Mouse (Mus musculus) heart, postnatal 0 days (tissue): ENCODE results near the gene Ttc28. TPM values are rescaled to one million over a fixed set of nuclear protein-coding genes. Genes with fewer than 3 reads are reported as not detected.

ENCODE experiments used
- ATAC-seq: fragments of 200-750 bp; cut with Nextera tagmentation; 2 replicates; pipeline ENCODE4 v1.8.0; 2017; ENCODE audit warnings: low read depth, moderate number of reproducible peaks, moderate library complexity; ENCODE audit not compliant: insufficient read depth
- DNase-seq: peaks from one replicate; pipeline ENCODE4 v3.0.0-alpha.2; 2016; ENCODE audit warnings: low spot score
- H3K27ac ChIP-seq: fragments of 300-500 bp; sonication (generic); 2 replicates; pipeline ENCODE4 v1.5.1; 2014; ENCODE audit warnings: low read depth, mild to moderate bottlenecking
- H3K27me3 ChIP-seq: fragments of 300-500 bp; sonication (generic); 2 replicates; pipeline ENCODE4 v1.6.1; 2014; ENCODE audit warnings: low read length, mixed read lengths; ENCODE audit not compliant: control insufficient read depth, insufficient read depth
- H3K36me3 ChIP-seq: fragments of 300-500 bp; sonication (generic); replicated peaks from 2 replicates; pipeline ENCODE4 v1.6.1; 2014; ENCODE audit warnings: low read length, mixed read lengths; ENCODE audit not compliant: control insufficient read depth, insufficient read depth
- H3K4me1 ChIP-seq: fragments of 300-500 bp; sonication (generic); 2 replicates; pipeline ENCODE4 v1.6.1; 2014; ENCODE audit warnings: antibody characterized with exemption; ENCODE audit not compliant: control insufficient read depth, insufficient read depth
- H3K4me2 ChIP-seq: fragments of 300-500 bp; sonication (generic); 2 replicates; pipeline ENCODE4 v1.6.1; 2014; ENCODE audit warnings: low read depth, mild to moderate bottlenecking, low read length, moderate library complexity
- H3K4me3 ChIP-seq: fragments of 300-500 bp; sonication (generic); 2 replicates; pipeline ENCODE4 v1.5.1; 2014; ENCODE audit warnings: low read depth, low read length
- H3K9ac ChIP-seq: fragments of 300-500 bp; sonication (generic); replicated peaks from 2 replicates; pipeline ENCODE4 v1.6.1; 2014; ENCODE audit warnings: low read depth, low read length, mixed read lengths
- H3K9me3 ChIP-seq: fragments of 300-500 bp; sonication (generic); replicated peaks from 2 replicates; pipeline ENCODE4 v1.6.1; 2016; ENCODE audit warnings: low read length; ENCODE audit not compliant: control insufficient read depth
- CTCF ChIP-seq: IDR thresholded peaks from 2 replicates; pipeline ENCODE4 v1.5.1; 2016; ENCODE audit warnings: antibody characterized with exemption, control low read depth, low read depth
- EP300 ChIP-seq: IDR thresholded peaks from 2 replicates; pipeline ENCODE4 v1.6.1; 2016; ENCODE audit warnings: antibody characterized with exemption, low read depth
- WGBS: fragments of 180-500 bp; shearing (Covaris S2); extraction: QIAGEN DNeasy Blood & Tissue Kit; methylation state at CpG from one replicate; pipeline ENCODE4 v1.1.7; 2014; 5-methylcytosine and 5-hydroxymethylcytosine counted together
- polyA plus RNA-seq: library from polyadenylated mRNA; unstranded; fragments of >200 nt; fragmentation: Nextera tagmentation; extraction: Ambion mirVana; gene quantifications from 2 replicates; pipeline ENCODE4 v1.2.1, GENCODE M21; 2015
- total RNA-seq: library from RNA; depleted of rRNA; stranded (reverse); fragments of >200 nt; gene quantifications from 2 replicates; pipeline ENCODE4 v1.2.3, GENCODE M21; 2014; ENCODE audit warnings: low replicate concordance

Gene Ttc28
- total and polyA plus RNA-seq, 2 experiments from 2014 or later, result 4.6 to 14.2 TPM

DNA sequence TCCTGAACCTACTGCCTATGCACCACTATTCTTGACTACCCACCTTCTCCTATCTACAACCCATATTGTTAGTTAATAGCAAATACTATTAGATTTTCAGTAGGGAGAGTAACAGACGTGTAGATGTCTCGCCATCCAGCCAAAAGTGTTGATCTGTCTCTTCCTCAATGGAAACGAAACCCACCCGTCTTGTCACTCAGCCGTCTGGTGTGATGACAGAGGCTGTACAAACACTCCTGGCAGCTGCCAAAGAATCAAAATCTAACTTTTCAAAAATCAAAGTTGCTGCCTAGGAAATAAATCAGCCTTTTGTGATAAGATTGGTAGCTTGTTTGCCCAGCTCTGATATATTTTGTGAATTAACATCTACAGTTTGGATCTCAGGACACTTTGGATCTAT is 123.6 kb downstream of the Ttc28 start:
- Histone ChIP-seq H3K27me3 (no peaks in the 10 kb centered on the region), H3K4me3 (no peak overlapping the region), H3K4me2 (no peak overlapping the region), H3K4me1 (peaks cover 15% of the 10 kb centered on the region), H3K27ac (no peak overlapping the region), H3K36me3 (no peaks in the 10 kb centered on the region), H3K9me3 (no peaks in the 10 kb centered on the region), H3K9ac (no peak overlapping the region)
- ATAC-seq (no peak), DNase-seq (no peak)
- TF ChIP-seq EP300 (no peak), CTCF (no peak)
- 78% methylated on average over 5 of the region's 5 CpGs for WGBS

DNA sequence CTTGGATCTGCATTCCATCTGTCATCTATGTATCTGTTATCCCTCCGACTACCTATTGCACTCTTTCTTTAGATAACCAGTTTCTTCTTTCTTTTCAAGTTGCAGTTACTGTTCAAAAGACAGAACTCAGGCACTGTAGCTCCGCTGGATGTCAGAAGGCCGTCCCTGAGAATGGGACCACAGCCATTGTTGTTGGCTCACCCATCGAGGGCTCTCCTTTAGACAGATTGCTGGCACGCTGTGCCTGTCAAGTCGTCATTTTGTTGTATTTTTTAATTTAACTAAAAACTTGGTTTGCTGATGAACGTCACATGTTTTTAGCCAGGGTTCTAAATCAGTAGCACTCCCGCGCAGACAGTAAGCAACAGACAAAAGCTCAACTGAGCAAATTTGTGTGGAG is 124.1 kb downstream of the Ttc28 start:
- ATAC-seq, result no peak

DNA sequence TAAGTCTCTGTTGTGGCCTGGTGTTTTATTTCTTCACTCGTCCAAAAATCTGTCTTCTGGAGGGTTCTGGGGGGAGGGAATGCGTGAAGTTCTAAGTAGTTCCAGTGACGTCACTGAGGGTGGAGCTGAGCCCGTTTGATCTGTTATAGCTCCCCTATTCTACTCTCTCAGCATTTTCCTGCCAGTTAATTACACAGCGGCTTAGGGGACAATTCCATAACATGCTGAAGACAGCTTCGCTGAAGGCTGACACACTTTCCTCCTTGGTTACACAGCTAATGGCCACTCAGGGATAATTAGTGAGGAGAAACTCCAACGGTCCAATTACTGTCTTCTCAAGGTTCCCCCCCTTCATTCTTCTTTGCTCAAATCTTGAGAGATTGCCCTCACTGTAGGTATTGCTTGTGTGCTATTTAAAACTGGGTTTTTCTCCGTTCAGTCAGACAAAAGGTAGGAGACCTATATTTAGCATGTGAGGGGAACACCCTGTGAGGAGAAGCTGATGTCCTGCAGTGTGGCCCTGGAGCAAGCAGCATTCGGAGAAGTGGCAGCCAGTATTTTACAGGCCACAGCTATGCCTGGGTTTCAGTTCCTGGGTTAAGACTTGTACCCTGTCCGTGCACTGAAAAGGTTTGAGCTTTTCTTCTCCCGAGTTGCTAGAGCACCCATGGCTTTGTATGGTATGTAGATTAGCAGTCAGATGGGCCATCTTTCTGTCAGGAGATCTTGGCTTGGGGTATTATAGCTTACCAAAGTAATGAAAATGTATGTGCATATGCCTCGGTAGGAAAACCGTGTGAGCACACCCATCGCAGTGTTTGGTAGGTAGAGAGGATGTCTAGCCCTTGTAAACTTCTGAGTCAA is 126.9 kb downstream of the Ttc28 start:
- DNase-seq, result peak; percentile 34
- Histone ChIP-seq H3K36me3 (no peaks in the 10 kb centered on the region), H3K4me3 (no peak overlapping the region), H3K27me3 (no peaks in the 10 kb centered on the region), H3K9me3 (no peaks in the 10 kb centered on the region), H3K27ac (peak overlapping the region; percentile 39), H3K9ac (no peak overlapping the region), H3K4me2 (0 out of 2 replicates have a peak overlapping the region, but pooled peaks have one; percentile 16), H3K4me1 (peaks cover 24% of the 10 kb centered on the region)
- TF ChIP-seq EP300 (no peak), CTCF (no peak)
- ATAC-seq, result peak; percentile 31; the same call in 1 of the 2 replicates
- 47% methylated on average over 14 of the region's 14 CpGs for WGBS

More for the DNA sequence above, 124.1 kb downstream of the Ttc28 start:
- DNase-seq, result no peak
- Histone ChIP-seq H3K36me3 (no peaks in the 10 kb centered on the region), H3K4me1 (peaks cover 12% of the 10 kb centered on the region), H3K27me3 (no peaks in the 10 kb centered on the region), H3K4me2 (no peak overlapping the region), H3K9me3 (no peaks in the 10 kb centered on the region), H3K4me3 (no peak overlapping the region), H3K9ac (no peak overlapping the region), H3K27ac (no peak overlapping the region)
- TF ChIP-seq EP300 (no peak), CTCF (no peak)
- WGBS, result 77% methylated on average over 9 of the region's 9 CpGs

DNA sequence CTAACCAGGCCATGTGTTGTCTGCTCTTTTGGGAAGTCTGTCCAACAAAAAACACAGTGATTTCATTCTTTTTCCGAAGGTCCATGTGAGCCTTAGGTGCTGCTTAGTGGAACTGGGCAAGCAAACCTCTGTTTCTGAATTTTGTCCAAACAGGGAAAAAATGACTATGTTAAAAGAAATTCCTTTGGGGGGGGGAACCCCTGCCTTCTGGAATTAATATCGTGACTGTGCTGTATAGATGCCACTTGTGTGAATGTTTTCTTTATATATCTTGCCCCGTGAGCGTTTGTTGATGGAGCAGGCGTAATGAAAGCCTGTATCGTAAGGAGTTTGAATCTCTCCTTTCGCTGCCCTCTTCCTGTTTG is 127.5 kb downstream of the Ttc28 start:
- no peak overlapping the region for H3K9ac ChIP-seq
- 61% methylated on average over 7 of the region's 7 CpGs for WGBS
- no peaks in the 10 kb centered on the region for H3K36me3 ChIP-seq
- H3K4me1 ChIP-seq, result peaks cover 25% of the 10 kb centered on the region
- no peak overlapping the region for H3K4me3 ChIP-seq
- H3K27me3 ChIP-seq, result no peaks in the 10 kb centered on the region
- no peak for DNase-seq
- no peaks in the 10 kb centered on the region for H3K9me3 ChIP-seq
- no peak overlapping the region for H3K27ac ChIP-seq
- TF ChIP-seq EP300 (no peak), CTCF (no peak)
- ATAC-seq, result no peak
- no peak overlapping the region for H3K4me2 ChIP-seq

DNA sequence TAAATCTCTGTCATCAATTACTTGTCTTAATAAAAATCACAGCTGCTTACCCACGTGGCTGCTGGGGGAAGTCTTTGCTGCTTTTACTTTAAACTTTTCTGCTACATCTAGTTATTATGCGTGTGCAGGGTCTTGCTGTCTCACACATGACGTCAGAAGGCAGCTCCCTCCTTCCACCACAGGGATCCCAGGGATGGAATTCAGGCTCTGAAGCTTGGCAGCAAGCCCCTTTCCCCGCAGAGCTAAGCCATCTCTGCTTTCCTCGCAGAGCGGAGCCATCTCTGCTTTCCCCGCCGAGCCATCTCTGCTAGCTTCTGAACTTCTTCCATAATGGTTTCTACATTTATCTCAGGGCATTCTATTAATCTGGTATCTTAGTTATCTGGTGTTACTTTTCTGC is 128.3 kb downstream of the Ttc28 start:
- DNase-seq (no peak), ATAC-seq (no peak)
- Histone ChIP-seq H3K4me2 (no peak overlapping the region), H3K27ac (no peak overlapping the region), H3K36me3 (no peaks in the 10 kb centered on the region), H3K9ac (no peak overlapping the region), H3K4me1 (peaks cover 25% of the 10 kb centered on the region), H3K27me3 (no peaks in the 10 kb centered on the region), H3K4me3 (no peak overlapping the region), H3K9me3 (no peaks in the 10 kb centered on the region)
- 68% methylated on average over 8 of the region's 8 CpGs for WGBS
- TF ChIP-seq CTCF, result no peak
- TF ChIP-seq EP300, result no peak
